10 mouse cellular contexts compared by ENCODE assay signal in the genomic region with DNA sequence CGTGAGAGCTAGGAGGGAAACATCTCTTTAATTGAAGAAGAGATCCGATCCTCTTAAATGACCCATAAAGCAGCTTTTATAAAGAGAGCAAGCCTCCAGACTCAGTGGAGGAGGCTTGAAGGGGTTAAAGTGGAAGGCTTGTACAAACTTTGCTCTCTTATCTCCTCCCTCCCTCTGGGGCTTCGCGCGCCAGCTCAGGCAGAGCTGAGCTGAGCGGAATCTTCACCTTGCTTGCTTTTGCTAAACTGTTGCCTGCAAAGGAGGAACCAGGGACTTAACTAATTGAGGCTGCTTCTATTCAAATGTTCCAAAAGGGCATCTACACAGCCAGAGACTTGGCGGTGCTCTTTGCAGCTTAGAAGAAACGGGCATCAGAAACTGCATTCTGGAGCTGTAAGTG. TPM values are rescaled to one million over a fixed set of nuclear protein-coding genes. Genes with fewer than 3 reads are reported as not detected.
DNase-seq lines count a peak whose midpoint lies in the region; ATAC-seq lines count a peak whose summit lies in the region.
"Had no signal": no experiment of that assay in that cellular context is flagged by ENCODE, and none has a peak within 500 bp of the region (broad histone marks: within the 10 kb centered on the region; RNA-seq: fewer than 3 reads in every experiment).

TSS of gene A730046J19Rik (plus strand) at position 173 of the 400 bp plus-strand sequence.

- no peaks in the 10 kb centered on the region for H3K9me3 ChIP-seq in liver, embryonic 11.5 days (ENCODE audit: control insufficient read depth, low read length)
- no peaks in the 10 kb centered on the region for H3K9me3 ChIP-seq in forebrain, embryonic 12.5 days
- H3K9me3 ChIP-seq in limb, embryonic 12.5 days: no peaks in the 10 kb centered on the region
- no peaks in the 10 kb centered on the region for H3K9me3 ChIP-seq in neural tube, embryonic 15.5 days (replicated peaks)

- DNase-seq in liver, embryonic 11.5 days (ENCODE audit: low spot score): no peak
- no peak for DNase-seq in liver
- DNase-seq in adrenal gland, adult 2 months: no peak
- DNase-seq in adipocyte (ENCODE audit: low spot score): no peak
- DNase-seq in adrenal gland, adult 18-20 months (ENCODE audit: low spot score in 2 of 2): no peak
- DNase-seq: cerebellum, adult 8-10 months had no signal

- H3K9ac ChIP-seq in liver, embryonic 11.5 days (ENCODE audit: low read depth, low read length): no peak within 1 kb of the TSS
- no peak within 1 kb of the TSS for H3K9ac ChIP-seq in forebrain, embryonic 12.5 days
- H3K9ac ChIP-seq in limb, embryonic 12.5 days (replicated peaks): no peak within 1 kb of the TSS
- H3K9ac ChIP-seq in neural tube, embryonic 15.5 days (replicated peaks): no peak within 1 kb of the TSS

- H3K36me3 ChIP-seq in liver, embryonic 11.5 days (ENCODE audit: control insufficient read depth, insufficient read depth, low read length): no peaks in the 10 kb centered on the region
- H3K36me3 ChIP-seq in forebrain, embryonic 12.5 days (replicated peaks): no peaks in the 10 kb centered on the region
- H3K36me3 ChIP-seq in limb, embryonic 12.5 days: no peaks in the 10 kb centered on the region
- H3K36me3 ChIP-seq in neural tube, embryonic 15.5 days: no peaks in the 10 kb centered on the region

- H3K4me1 ChIP-seq in liver, embryonic 11.5 days (replicated peaks; ENCODE audit: control insufficient read depth, insufficient read depth, low read length): no peaks in the 10 kb centered on the region
- H3K4me1 ChIP-seq in forebrain, embryonic 12.5 days: no peaks in the 10 kb centered on the region
- no peaks in the 10 kb centered on the region for H3K4me1 ChIP-seq in limb, embryonic 12.5 days (replicated peaks)
- no peaks in the 10 kb centered on the region for H3K4me1 ChIP-seq in neural tube, embryonic 15.5 days

- H3K27ac ChIP-seq in liver, embryonic 11.5 days (ENCODE audit: low read depth, low read length): no peak within 1 kb of the TSS
- H3K27ac ChIP-seq in forebrain, embryonic 12.5 days: no peak within 1 kb of the TSS
- no peak within 1 kb of the TSS for H3K27ac ChIP-seq in limb, embryonic 12.5 days
- H3K27ac ChIP-seq in neural tube, embryonic 15.5 days (replicated peaks): no peak within 1 kb of the TSS

- H3K27me3 ChIP-seq in liver, embryonic 11.5 days (replicated peaks; ENCODE audit: control insufficient read depth, insufficient read depth, low read length): no peaks in the 10 kb centered on the region
- H3K27me3 ChIP-seq in forebrain, embryonic 12.5 days: peaks cover 13% of the 10 kb centered on the region
- H3K27me3 ChIP-seq in limb, embryonic 12.5 days: peaks cover 20% of the 10 kb centered on the region
- no peaks in the 10 kb centered on the region for H3K27me3 ChIP-seq in neural tube, embryonic 15.5 days (replicated peaks)

- H3K4me3 ChIP-seq in liver, embryonic 11.5 days (ENCODE audit: low read depth, low read length): peak within 1 kb of the TSS; percentile 11; the same call in 1 of the 2 replicates
- H3K4me3 ChIP-seq in forebrain, embryonic 12.5 days (replicated peaks): no peak within 1 kb of the TSS; the same call in 1 of the 2 replicates
- peak within 1 kb of the TSS; percentile 9; the same call in 1 of the 2 replicates for H3K4me3 ChIP-seq in limb, embryonic 12.5 days (replicated peaks)
- H3K4me3 ChIP-seq in neural tube, embryonic 15.5 days (replicated peaks): peak within 1 kb of the TSS; percentile 21

- WGBS in liver, embryonic 11.5 days: 32% methylated on average over 8 of the region's 8 CpGs
- 26% methylated on average over 8 of the region's 8 CpGs for WGBS in forebrain, embryonic 12.5 days
- WGBS in limb, embryonic 12.5 days: 18% methylated on average over 8 of the region's 8 CpGs
- 18% methylated on average over 8 of the region's 8 CpGs for WGBS in neural tube, embryonic 15.5 days

- H3K4me2 ChIP-seq in liver, embryonic 11.5 days: peak within 1 kb of the TSS; percentile 38
- H3K4me2 ChIP-seq in forebrain, embryonic 12.5 days: peak within 1 kb of the TSS; percentile 31
- peak within 1 kb of the TSS; percentile 43 for H3K4me2 ChIP-seq in limb, embryonic 12.5 days
- H3K4me2 ChIP-seq in neural tube, embryonic 15.5 days: peak within 1 kb of the TSS; percentile 49

- ATAC-seq in liver, embryonic 11.5 days (replicated peaks; ENCODE audit: low FRiP score): no peak
- no peak for ATAC-seq in forebrain, embryonic 12.5 days (ENCODE audit: low FRiP score)
- ATAC-seq in limb, embryonic 12.5 days (ENCODE audit: insufficient number of reproducible peaks, insufficient read depth, low FRiP score, low TSS enrichment, low read depth): no peak
- no peak; the same call in 1 of the 2 replicates for ATAC-seq in neural tube, embryonic 15.5 days (ENCODE audit: low FRiP score)

RNA-seq across cellular contexts. Expression of gene A730046J19Rik, which starts in this region (rescaled TPM):
- polyA plus RNA-seq in liver, embryonic 11.5 days (2014; fragmentation: Nextera tagmentation; extraction: Ambion mirVana): 0.19 and 0.35 TPM in 2 replicates
- 0.09 TPM in 1 of 2 replicates, not detected in the other for polyA plus RNA-seq in forebrain, embryonic 12.5 days (2016; fragmentation: Nextera tagmentation; extraction: Ambion mirVana)
- polyA plus RNA-seq in limb, embryonic 12.5 days (2016; fragmentation: Nextera tagmentation; extraction: Ambion mirVana): 0.20 and 0.27 TPM in 2 replicates
- polyA plus RNA-seq in neural tube, embryonic 15.5 days (2015; fragmentation: Nextera tagmentation; extraction: Ambion mirVana): 4.9 and 5.0 TPM in 2 replicates
- 1 to 10 TPM; 5.4 to 9.3 TPM for total RNA-seq in adrenal gland, adult 2 months (2021)
- 0.12 and 0.17 TPM in 2 replicates for polyA plus RNA-seq in adrenal gland, adult 2 months (2012; rRNA removed)
- 1 to 10 TPM; 5.1 to 6.5 TPM for total RNA-seq in adrenal gland, adult 18-20 months (2021)
- total RNA-seq: hematopoietic stem cell, adult 5-6 weeks had no signal
